Mouse (Mus musculus) heart, postnatal 0 days (tissue): ENCODE results near the gene Fgfr2.

Source experiments
- CTCF ChIP-seq: IDR thresholded peaks from 2 replicates; pipeline ENCODE4 v1.5.1; 2016; ENCODE audit warnings: antibody characterized with exemption, control low read depth, low read depth
- EP300 ChIP-seq: IDR thresholded peaks from 2 replicates; pipeline ENCODE4 v1.6.1; 2016; ENCODE audit warnings: antibody characterized with exemption, low read depth

- TF ChIP-seq CTCF (no peak), EP300 (no peak)
Measured at GRCm38 (mm10) chr7:132402377-132403084, 720.6 kb downstream of the Fgfr2 start.
